Comparison of ENCODE assay signal across 18 mouse cellular contexts in the genomic region with DNA sequence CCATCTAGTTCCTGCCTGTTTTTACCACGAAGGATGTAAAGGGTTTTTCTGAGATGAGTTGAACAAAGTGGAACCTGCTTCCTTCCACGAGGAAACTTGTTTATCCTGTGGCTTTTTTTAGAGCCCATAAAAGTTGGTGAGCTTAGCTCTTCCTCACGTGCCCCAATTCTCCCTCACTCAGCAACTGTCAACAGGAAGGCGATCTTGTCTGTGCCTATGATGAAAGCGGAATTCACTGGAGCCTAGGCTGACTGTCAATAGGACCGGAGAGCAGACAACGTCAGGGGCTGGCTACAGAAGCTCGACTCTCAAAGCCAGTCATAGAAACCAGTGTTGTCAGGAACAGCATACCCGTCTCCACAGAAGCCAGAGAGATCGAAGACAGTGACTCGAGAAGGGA.
DNase-seq lines count a peak whose midpoint lies in the region; ATAC-seq and TF ChIP-seq lines count a peak whose summit lies in the region.
"Had no signal": no experiment of that assay in that cellular context is flagged by ENCODE, and none has a peak within 500 bp of the region (broad histone marks: within the 10 kb centered on the region; RNA-seq: fewer than 3 reads in every experiment).

No protein-coding gene starts in this region.

- peaks cover 3% of the 10 kb centered on the region; the same call in 1 of the 2 replicates for H3K4me1 ChIP-seq in hindbrain, embryonic 16.5 days (ENCODE audit: control insufficient read depth, insufficient read depth, low read depth, low read length)
- H3K4me1 ChIP-seq in forebrain, postnatal 0 days (ENCODE audit: insufficient read depth) = no peaks in the 10 kb centered on the region

- H3K9me3 ChIP-seq in hindbrain, embryonic 16.5 days (ENCODE audit: control insufficient read depth, low read length) = no peaks in the 10 kb centered on the region
- H3K9me3 ChIP-seq in forebrain, postnatal 0 days (ENCODE audit: low read length) = no peaks in the 10 kb centered on the region
- H3K9me3 ChIP-seq: embryonic facial prominence, embryonic 13.5 days; hindbrain, embryonic 10.5 days; intestine, embryonic 15.5 days; neural tube, embryonic 15.5 days had no signal

- no peaks in the 10 kb centered on the region for H3K36me3 ChIP-seq in hindbrain, embryonic 16.5 days (ENCODE audit: control insufficient read depth, insufficient read depth, low read length)
- H3K36me3 ChIP-seq in forebrain, postnatal 0 days (ENCODE audit: insufficient read depth) = no peaks in the 10 kb centered on the region
- H3K36me3 ChIP-seq: neural tube, embryonic 15.5 days had no signal

- no peak for TF ChIP-seq CTCF in forebrain, postnatal 0 days (IDR thresholded peaks at IDR 0.05; ENCODE audit: low read depth)

- no peaks in the 10 kb centered on the region for H3K27me3 ChIP-seq in hindbrain, embryonic 16.5 days (replicated peaks; ENCODE audit: control insufficient read depth, insufficient read depth, low read length)
- no peaks in the 10 kb centered on the region for H3K27me3 ChIP-seq in forebrain, postnatal 0 days (ENCODE audit: insufficient read depth, low read length)
- H3K27me3 ChIP-seq: embryonic facial prominence, embryonic 13.5 days; intestine, embryonic 15.5 days; neural tube, embryonic 15.5 days had no signal

- no peak overlapping the region for H3K27ac ChIP-seq in hindbrain, embryonic 16.5 days (ENCODE audit: low read depth, low read length)
- no peak overlapping the region for H3K27ac ChIP-seq in forebrain, postnatal 0 days (ENCODE audit: low read depth, low read length)
- H3K27ac ChIP-seq: embryonic facial prominence, embryonic 13.5 days; hindbrain, embryonic 10.5 days; intestine, embryonic 15.5 days; left cerebral cortex, adult 2 months; neural tube, embryonic 15.5 days had no signal

- DNase-seq in kidney, adult 9 months = peak; percentile 37
- no peak for DNase-seq in kidney, postnatal 4 days
- peak; percentile 47 for DNase-seq in CD4-positive helper T cell, adult 2 months (ENCODE audit: low read depth, low spot score)
- no peak for DNase-seq in forebrain, postnatal 0 days
- DNase-seq: adrenal gland, postnatal 25 days; cerebellum, adult 11 months; cerebellum, postnatal 36 days; gastrocnemius, postnatal 36 days; liver, postnatal 0 days; thymus, postnatal 36 days had no signal

- H3K4me3 ChIP-seq in hindbrain, embryonic 16.5 days (ENCODE audit: low read length) = no peak overlapping the region
- no peak overlapping the region for H3K4me3 ChIP-seq in forebrain, postnatal 0 days (ENCODE audit: low read depth, low read length)
- H3K4me3 ChIP-seq: embryonic facial prominence, embryonic 13.5 days; hindbrain, embryonic 10.5 days; intestine, embryonic 15.5 days; left cerebral cortex, adult 2 months; neural tube, embryonic 15.5 days had no signal

- no peak overlapping the region for H3K4me2 ChIP-seq in hindbrain, embryonic 16.5 days (ENCODE audit: low read length)
- no peak overlapping the region for H3K4me2 ChIP-seq in forebrain, postnatal 0 days (ENCODE audit: low read depth)
- H3K4me2 ChIP-seq: embryonic facial prominence, embryonic 13.5 days; intestine, embryonic 15.5 days; neural tube, embryonic 15.5 days had no signal

- peak; percentile 36 for ATAC-seq in activated CD4-positive, CD25-positive, alpha-beta regulatory T cell, adult 4 months
- peak; percentile 50 for ATAC-seq in megakaryocyte progenitor cell, adult 5-6 weeks (replicated peaks; ENCODE audit: poor library complexity)
- ATAC-seq in hindbrain, embryonic 16.5 days = no peak
- ATAC-seq in forebrain, postnatal 0 days = no peak
- ATAC-seq: intestine, embryonic 15.5 days; liver, postnatal 0 days had no signal

- no peak overlapping the region for H3K9ac ChIP-seq in hindbrain, embryonic 16.5 days (ENCODE audit: low read depth, low read length)
- H3K9ac ChIP-seq in forebrain, postnatal 0 days = no peak overlapping the region
- H3K9ac ChIP-seq: embryonic facial prominence, embryonic 13.5 days; intestine, embryonic 15.5 days; liver, postnatal 0 days; neural tube, embryonic 15.5 days had no signal

- 83% methylated on average over 11 of the region's 11 CpGs for WGBS in hindbrain, embryonic 16.5 days
- 86% methylated on average over 11 of the region's 11 CpGs for whole genome bisulfite sequencing in forebrain, postnatal 0 days

Comparison
In these comparisons a context has a peak if more than half of its experiments do, and no peak if none do; other contexts are left out.
1. DNase-seq: peak in kidney, adult 9 months (single experiment) and CD4-positive helper T cell, adult 2 months (single experiment); none in kidney, postnatal 4 days (0 of 2) and forebrain, postnatal 0 days (single experiment).
2. ATAC-seq: peak in activated CD4-positive, CD25-positive, alpha-beta regulatory T cell, adult 4 months (single experiment) and megakaryocyte progenitor cell, adult 5-6 weeks (single experiment); none in hindbrain, embryonic 16.5 days (single experiment) and forebrain, postnatal 0 days (single experiment).